Mouse (Mus musculus): Measurements from ENCODE around the gene Pgrmc1.
"Not testable (repeated sequence)": the region's sequence is repeated elsewhere in the genome, so short reads cannot be mapped to it uniquely, and the experiment has no call there.

Pgrmc1 gene

GRCm38 (mm10) chrX:36597707-36598389, at the start of gene Pgrmc1:
Gene Pgrmc1, plus strand, starts transcription at chrX:36598206.
- peak; percentile 73 to 78 for DNase-seq (ENCODE audit: low spot score in 2 of 2)

- DNase-seq (ENCODE audit: low spot score in 2 of 2): no peak
Observed at GRCm38 (mm10) chrX:36548798-36549197, 49.2 kb upstream of the Pgrmc1 start.

GRCm38 (mm10) chrX:36550906-36551305, 47.1 kb upstream of the Pgrmc1 start:
- no peak for DNase-seq (ENCODE audit: low spot score in 2 of 2)

GRCm38 (mm10) chrX:36551351-36551750, 46.7 kb upstream of the Pgrmc1 start:
- no peak for DNase-seq (ENCODE audit: low spot score in 2 of 2)

GRCm38 (mm10) chrX:36552055-36552587, 45.9 kb upstream of the Pgrmc1 start:
- peak; percentile 20 to 26 for DNase-seq (ENCODE audit: low spot score in 2 of 2)

GRCm38 (mm10) chrX:36552715-36553114, 45.3 kb upstream of the Pgrmc1 start:
- no peak for DNase-seq (ENCODE audit: low spot score in 2 of 2)

GRCm38 (mm10) chrX:36555196-36555595, 42.8 kb upstream of the Pgrmc1 start:
- DNase-seq (ENCODE audit: low spot score in 2 of 2): not testable (repeated sequence)

- no peak for DNase-seq (ENCODE audit: low spot score in 2 of 2)
Observed at GRCm38 (mm10) chrX:36560170-36560569, 37.8 kb upstream of the Pgrmc1 start.

GRCm38 (mm10) chrX:36561650-36562049, 36.4 kb upstream of the Pgrmc1 start:
- DNase-seq (ENCODE audit: low spot score in 2 of 2): peak; percentile 70 to 81

GRCm38 (mm10) chrX:36562079-36562478, 35.9 kb upstream of the Pgrmc1 start:
- no peak for DNase-seq (ENCODE audit: low spot score in 2 of 2)

GRCm38 (mm10) chrX:36586629-36587303, 11.2 kb upstream of the Pgrmc1 start:
- no peak for DNase-seq (ENCODE audit: low spot score in 2 of 2)

- no peak for DNase-seq (ENCODE audit: low spot score in 2 of 2)
Observed at GRCm38 (mm10) chrX:36587304-36588209, 10.4 kb upstream of the Pgrmc1 start.

GRCm38 (mm10) chrX:36590266-36590665, 7.7 kb upstream of the Pgrmc1 start:
- no peak for DNase-seq (ENCODE audit: low spot score in 2 of 2)

- no peak for DNase-seq (ENCODE audit: low spot score in 2 of 2)
Observed at GRCm38 (mm10) chrX:36591120-36591519, 6.9 kb upstream of the Pgrmc1 start.

- no peak for DNase-seq (ENCODE audit: low spot score in 2 of 2)
Observed at GRCm38 (mm10) chrX:36591539-36591938, 6.5 kb upstream of the Pgrmc1 start.

GRCm38 (mm10) chrX:36595247-36595646, 2.8 kb upstream of the Pgrmc1 start:
- no peak for DNase-seq (ENCODE audit: low spot score in 2 of 2)

GRCm38 (mm10) chrX:36596483-36597120, 1.4 kb upstream of the Pgrmc1 start:
- DNase-seq (ENCODE audit: low spot score in 2 of 2): not testable (repeated sequence)

GRCm38 (mm10) chrX:36598390-36598810, 394 bp downstream of the Pgrmc1 start:
- DNase-seq (ENCODE audit: low spot score in 2 of 2): no peak

- peak in 1 of 2 experiments; percentile 13 for DNase-seq (ENCODE audit: low spot score in 2 of 2)
Observed at GRCm38 (mm10) chrX:36598861-36599344, 897 bp downstream of the Pgrmc1 start.

GRCm38 (mm10) chrX:36599656-36600055, 1.6 kb downstream of the Pgrmc1 start:
- no peak for DNase-seq (ENCODE audit: low spot score in 2 of 2)

- DNase-seq (ENCODE audit: low spot score in 2 of 2): no peak
Observed at GRCm38 (mm10) chrX:36600066-36600465, 2.1 kb downstream of the Pgrmc1 start.
